Mouse (Mus musculus) liver, adult 2 months (tissue): Measurements from ENCODE around the gene Pir.

ENCODE experiments used
- CTCF ChIP-seq: fragments of 200-500 bp; IDR thresholded peaks from 2 replicates; pipeline ENCODE4 v1.5.1; 2011; ENCODE audit warnings: low read depth, low read length, control low read depth
- POLR2A ChIP-seq: fragments of 200-500 bp; IDR thresholded peaks from 2 replicates; pipeline ENCODE4 v1.6.1; 2011; ENCODE audit warnings: low read length, control low read depth; ENCODE audit not compliant: insufficient read depth; ENCODE audit errors: extremely low read depth

- no peak for TF ChIP-seq CTCF
- TF ChIP-seq POLR2A = no peak
Observed at GRCm38 (mm10) chrX:164306250-164306649, 37.1 kb downstream of the Pir start.
